Mouse (Mus musculus) heart, postnatal 0 days (tissue): ENCODE measurements around the gene Vldlr.

ENCODE experiments used
- CTCF ChIP-seq: IDR thresholded peaks from 2 replicates; pipeline ENCODE4 v1.5.1; 2016; ENCODE audit warnings: antibody characterized with exemption, control low read depth, low read depth
- EP300 ChIP-seq: IDR thresholded peaks from 2 replicates; pipeline ENCODE4 v1.6.1; 2016; ENCODE audit warnings: antibody characterized with exemption, low read depth

GRCm38 (mm10) chr19:27239913-27240312 lies 23.6 kb downstream of the Vldlr start:
- no peak for TF ChIP-seq CTCF
- no peak for TF ChIP-seq EP300
